Mouse (Mus musculus): ENCODE measurements around the gene Aqp11.

Gene Aqp11

GRCm38 (mm10) chr7:97737638-97738456, at the start of gene Aqp11:
Gene Aqp11, minus strand, starts transcription at chr7:97738289.
- peak; percentile 79 for DNase-seq (ENCODE audit: low spot score)

- no peak for DNase-seq (ENCODE audit: low spot score)
Observed at GRCm38 (mm10) chr7:97783523-97783922, 45.4 kb upstream of the Aqp11 start.

- DNase-seq (ENCODE audit: low spot score): no peak
Observed at GRCm38 (mm10) chr7:97781496-97781895, 43.4 kb upstream of the Aqp11 start.

GRCm38 (mm10) chr7:97780815-97781214, 42.7 kb upstream of the Aqp11 start:
- no peak for DNase-seq (ENCODE audit: low spot score)

- no peak for DNase-seq (ENCODE audit: low spot score)
Observed at GRCm38 (mm10) chr7:97780222-97780621, 42.1 kb upstream of the Aqp11 start.

- DNase-seq (ENCODE audit: low spot score): no peak
Observed at GRCm38 (mm10) chr7:97777191-97777590, 39.1 kb upstream of the Aqp11 start.

GRCm38 (mm10) chr7:97775923-97776322, 37.8 kb upstream of the Aqp11 start:
- no peak for DNase-seq (ENCODE audit: low spot score)

- no peak for DNase-seq (ENCODE audit: low spot score)
Observed at GRCm38 (mm10) chr7:97775380-97775779, 37.3 kb upstream of the Aqp11 start.

GRCm38 (mm10) chr7:97770841-97771620, 32.9 kb upstream of the Aqp11 start:
- DNase-seq (ENCODE audit: low spot score): no peak

- DNase-seq (ENCODE audit: low spot score): no peak
Observed at GRCm38 (mm10) chr7:97769020-97769419, 30.9 kb upstream of the Aqp11 start.

GRCm38 (mm10) chr7:97767841-97768240, 29.8 kb upstream of the Aqp11 start:
- DNase-seq (ENCODE audit: low spot score): no peak

- DNase-seq (ENCODE audit: low spot score): no peak
Observed at GRCm38 (mm10) chr7:97766406-97767166, 28.5 kb upstream of the Aqp11 start.

GRCm38 (mm10) chr7:97765963-97766347, 27.9 kb upstream of the Aqp11 start:
- DNase-seq (ENCODE audit: low spot score): no peak

- DNase-seq (ENCODE audit: low spot score): peak; percentile 51
Observed at GRCm38 (mm10) chr7:97765181-97765962, 27.3 kb upstream of the Aqp11 start.

- DNase-seq (ENCODE audit: low spot score): no peak
Observed at GRCm38 (mm10) chr7:97764591-97764990, 26.5 kb upstream of the Aqp11 start.

GRCm38 (mm10) chr7:97756967-97757881, 19.1 kb upstream of the Aqp11 start:
- DNase-seq (ENCODE audit: low spot score): peak; percentile 77

- DNase-seq (ENCODE audit: low spot score): no peak
Observed at GRCm38 (mm10) chr7:97749207-97750190, 11.4 kb upstream of the Aqp11 start.

- DNase-seq (ENCODE audit: low spot score): peak; percentile 43
Observed at GRCm38 (mm10) chr7:97748527-97749206, 10.6 kb upstream of the Aqp11 start.

Data from layer of hippocampus, adult 11-12 months (tissue).